Mouse (Mus musculus) 416B (cell line): ENCODE results near the gene Senp1.

Experiments used
- DNase-seq: peaks from one replicate; pipeline ENCODE4 v3.0.0; 2011; ENCODE audit warnings: low read depth

The Senp1 gene

GRCm38 (mm10) chr15:98093121-98094011 is at the start of gene Senp1:
TSS of gene Senp1 (minus strand) at chr15:98093744.
- peak; percentile 96 for DNase-seq

- DNase-seq: no peak
Measured at GRCm38 (mm10) chr15:98142515-98142914, 49.0 kb upstream of the Senp1 start.

GRCm38 (mm10) chr15:98140809-98141208 is 47.3 kb upstream of the Senp1 start:
- no peak for DNase-seq

- peak; percentile 86 for DNase-seq
Measured at GRCm38 (mm10) chr15:98139763-98140162, 46.2 kb upstream of the Senp1 start.

- DNase-seq: no peak
Measured at GRCm38 (mm10) chr15:98136871-98137270, 43.3 kb upstream of the Senp1 start.

GRCm38 (mm10) chr15:98135671-98136070 is 42.1 kb upstream of the Senp1 start:
- no peak for DNase-seq

GRCm38 (mm10) chr15:98134666-98135065 is 41.1 kb upstream of the Senp1 start:
- DNase-seq: no peak

GRCm38 (mm10) chr15:98134034-98134433 is 40.5 kb upstream of the Senp1 start:
- no peak for DNase-seq

- no peak for DNase-seq
Measured at GRCm38 (mm10) chr15:98133471-98133870, 39.9 kb upstream of the Senp1 start.

GRCm38 (mm10) chr15:98131942-98132655 is 38.6 kb upstream of the Senp1 start:
- DNase-seq: no peak

GRCm38 (mm10) chr15:98131451-98131850 is 37.9 kb upstream of the Senp1 start:
- DNase-seq: no peak

GRCm38 (mm10) chr15:98131001-98131400 is 37.5 kb upstream of the Senp1 start:
- no peak for DNase-seq

GRCm38 (mm10) chr15:98120831-98121230 is 27.3 kb upstream of the Senp1 start:
- DNase-seq: no peak

- DNase-seq: no peak
Measured at GRCm38 (mm10) chr15:98119363-98119762, 25.8 kb upstream of the Senp1 start.

- DNase-seq: no peak
Measured at GRCm38 (mm10) chr15:98116287-98116686, 22.7 kb upstream of the Senp1 start.

GRCm38 (mm10) chr15:98115779-98116163 is 22.2 kb upstream of the Senp1 start:
- DNase-seq: no peak

GRCm38 (mm10) chr15:98114852-98115778 is 21.6 kb upstream of the Senp1 start:
- no peak for DNase-seq

GRCm38 (mm10) chr15:98114098-98114851 is 20.7 kb upstream of the Senp1 start:
- DNase-seq: no peak

- DNase-seq: peak; percentile 73
Measured at GRCm38 (mm10) chr15:98111791-98112190, 18.2 kb upstream of the Senp1 start.

- peak; percentile 93 for DNase-seq
Measured at GRCm38 (mm10) chr15:98108297-98109152, 15.0 kb upstream of the Senp1 start.
